Mouse (Mus musculus) bone marrow macrophage, adult 2 months (primary cell): ENCODE measurements at regions not wholly inside any gene's neighbourhood (a gene's known extent, or its start where the extent isn't known, plus 50 kb on each side); places are given as distances from the start of the nearest gene placed in this dataset.

Experiments
- CTCF ChIP-seq: IDR thresholded peaks from 2 replicates; pipeline ENCODE4 v1.5.1; 2012; ENCODE audit warnings: low read depth, mild to moderate bottlenecking, low read length, moderate library complexity
- POLR2A ChIP-seq: IDR thresholded peaks from 2 replicates; pipeline ENCODE4 v1.6.1; 2012; ENCODE audit warnings: mild to moderate bottlenecking, low read depth, low read length, borderline replicate concordance

DNA sequence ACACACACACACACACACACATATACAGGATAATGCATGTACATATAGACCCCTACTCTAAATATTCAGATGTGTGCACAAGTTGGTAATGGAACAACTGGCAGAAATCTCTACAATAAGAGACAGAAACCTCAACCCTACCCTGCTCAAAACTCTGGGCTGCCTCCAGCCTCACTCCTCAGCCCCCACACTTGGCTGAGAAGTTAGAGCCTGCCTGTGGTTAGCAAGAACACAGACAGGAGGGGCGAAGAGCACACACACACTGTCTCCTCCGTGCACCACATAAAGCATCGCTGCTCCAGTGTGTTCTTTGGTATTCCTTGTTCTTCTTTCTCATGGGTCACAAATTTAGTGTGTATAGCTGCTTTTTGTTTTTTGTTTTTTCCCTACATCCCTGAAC, 382.0 kb upstream of the Sox9 start:
- TF ChIP-seq CTCF (no peak), POLR2A (no peak)
